Mouse (Mus musculus): Measurements from ENCODE around the gene Sdhaf1.

DNA sequence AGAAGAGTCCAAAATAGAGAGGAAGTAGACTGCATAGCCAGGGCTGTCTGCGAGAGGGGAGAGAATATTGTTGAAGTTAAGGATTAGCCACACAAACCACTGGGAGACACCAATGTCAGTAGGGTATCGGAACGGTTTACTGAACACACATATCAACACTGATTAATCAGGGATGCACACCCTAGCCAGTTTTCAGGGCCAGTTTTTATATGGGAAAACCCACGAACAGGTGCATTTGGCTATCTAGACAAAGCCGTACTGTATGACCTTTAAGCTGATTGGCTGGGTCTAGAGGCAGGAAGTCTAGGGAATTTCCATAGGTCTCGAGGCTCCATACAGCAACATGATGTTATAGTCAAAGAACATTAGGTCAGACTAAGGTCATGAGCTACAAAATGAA, 830 bp downstream of the Sdhaf1 start:
- TF ChIP-seq CTCF (IDR thresholded peaks at IDR 0.05; ENCODE audit: insufficient read depth, low read depth, low read length) (no peak), POLR2A (IDR thresholded peaks at IDR 0.05; ENCODE audit: insufficient read depth, low read depth, low read length) (no peak)
